Mouse (Mus musculus): ENCODE data around the gene Gabrd.

The Gabrd gene

DNA sequence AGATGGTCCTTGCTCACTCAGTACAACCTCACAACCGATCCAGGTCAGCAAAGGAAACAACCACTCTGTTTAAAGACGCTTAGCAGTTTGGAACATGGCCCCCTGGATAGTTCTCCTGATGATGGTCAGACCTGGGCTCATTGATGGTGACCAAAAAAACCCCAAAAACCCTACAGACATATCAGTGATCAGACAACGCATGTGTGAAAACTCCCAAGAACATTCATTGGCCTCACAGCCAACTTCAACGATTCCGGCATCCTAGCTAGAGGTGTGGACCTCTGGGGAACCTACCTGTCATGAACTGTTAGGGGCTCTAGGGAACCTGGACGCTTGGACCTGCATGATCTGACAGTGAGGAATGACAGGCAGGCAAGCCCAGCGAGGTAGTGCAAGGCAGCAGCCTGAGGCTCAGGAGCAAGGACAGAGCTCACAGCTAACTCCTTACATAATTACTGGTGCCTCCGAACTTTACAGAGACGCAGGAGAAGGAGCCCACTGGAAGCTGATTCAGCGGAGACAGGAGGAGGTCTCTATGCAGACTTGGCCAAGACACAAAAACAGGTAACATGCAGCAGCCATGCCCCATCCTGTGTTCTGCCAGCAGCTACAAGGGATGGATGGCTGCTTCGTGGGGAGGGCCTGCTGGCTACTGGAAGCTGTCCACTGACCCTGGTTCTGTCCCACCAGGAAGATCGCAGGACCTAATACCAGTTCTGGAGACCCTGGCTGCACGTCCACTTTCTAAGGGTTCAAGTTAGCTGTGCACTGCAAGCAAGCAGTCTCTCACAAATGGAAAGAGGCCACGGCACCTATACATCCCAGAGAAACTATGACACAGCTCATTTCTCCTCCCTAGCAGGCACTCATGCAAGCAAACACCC is 54.3 kb downstream of the Gabrd start:
- no peak for DNase-seq (ENCODE audit: low read depth, low spot score)

GRCm38 (mm10) chr4:155336284-155337050 is 61.4 kb downstream of the Gabrd start:
- no peak for DNase-seq (ENCODE audit: low read depth, low spot score)

Measured in R1 (cell line).